Mouse (Mus musculus) kidney, embryonic 14.5 days (tissue): ENCODE data around the gene Spaca6. TPM values are rescaled to one million over a fixed set of nuclear protein-coding genes. Genes with fewer than 3 reads are reported as not detected.

Source experiments
- ATAC-seq: fragments of 200-750 bp; cut with Nextera tagmentation; 2 replicates; pipeline ENCODE4 v1.8.0; 2017; ENCODE audit warnings: moderate number of reproducible peaks, mild to moderate bottlenecking, moderate TSS enrichment, moderate library complexity; ENCODE audit not compliant: low FRiP score, low TSS enrichment
- H3K27ac ChIP-seq: fragments of 300-500 bp; sonication (generic); 2 replicates; pipeline ENCODE4 v1.5.1; 2014; ENCODE audit warnings: low read depth, mild to moderate bottlenecking, low read length, moderate library complexity, mixed read lengths
- H3K27me3 ChIP-seq: fragments of 300-500 bp; sonication (generic); 2 replicates; pipeline ENCODE4 v1.6.1; 2014; ENCODE audit warnings: mild to moderate bottlenecking, low read length; ENCODE audit not compliant: control insufficient read depth, insufficient read depth
- H3K36me3 ChIP-seq: fragments of 300-500 bp; sonication (generic); 2 replicates; pipeline ENCODE4 v1.6.1; 2014; ENCODE audit warnings: low read length, mixed read lengths; ENCODE audit not compliant: control insufficient read depth, insufficient read depth
- H3K4me1 ChIP-seq: fragments of 300-500 bp; sonication (generic); 2 replicates; pipeline ENCODE4 v1.6.1; 2014; ENCODE audit warnings: low read length, mixed read lengths; ENCODE audit not compliant: control insufficient read depth, insufficient read depth
- H3K4me2 ChIP-seq: fragments of 300-500 bp; sonication (generic); replicated peaks from 2 replicates; pipeline ENCODE4 v1.6.1; 2014; ENCODE audit warnings: low read depth, mild to moderate bottlenecking, low read length
- H3K4me3 ChIP-seq: fragments of 300-500 bp; sonication (generic); 2 replicates; pipeline ENCODE4 v1.5.1; 2014; ENCODE audit warnings: mild to moderate bottlenecking, low read length
- H3K9ac ChIP-seq: fragments of 300-500 bp; sonication (generic); 2 replicates; pipeline ENCODE4 v1.6.1; 2014; ENCODE audit warnings: low read depth, mild to moderate bottlenecking, low read length, moderate library complexity
- H3K9me3 ChIP-seq: fragments of 300-500 bp; sonication (generic); 2 replicates; pipeline ENCODE4 v1.6.1; 2016; ENCODE audit warnings: low read length; ENCODE audit not compliant: control insufficient read depth
- WGBS: fragments of 180-500 bp; shearing (Covaris S2); extraction: QIAGEN DNeasy Blood & Tissue Kit; methylation state at CpG from one replicate; pipeline ENCODE4 v1.1.7; 2014; 5-methylcytosine and 5-hydroxymethylcytosine counted together
- polyA plus RNA-seq: library from polyadenylated mRNA; unstranded; fragments of >200 nt; fragmentation: Nextera tagmentation; extraction: Ambion mirVana; gene quantifications from 2 replicates; pipeline ENCODE4 v1.2.1, GENCODE M21; 2014

The Spaca6 gene
- polyA plus RNA-seq, result 22.9 and 32.8 TPM in 2 replicates

DNA sequence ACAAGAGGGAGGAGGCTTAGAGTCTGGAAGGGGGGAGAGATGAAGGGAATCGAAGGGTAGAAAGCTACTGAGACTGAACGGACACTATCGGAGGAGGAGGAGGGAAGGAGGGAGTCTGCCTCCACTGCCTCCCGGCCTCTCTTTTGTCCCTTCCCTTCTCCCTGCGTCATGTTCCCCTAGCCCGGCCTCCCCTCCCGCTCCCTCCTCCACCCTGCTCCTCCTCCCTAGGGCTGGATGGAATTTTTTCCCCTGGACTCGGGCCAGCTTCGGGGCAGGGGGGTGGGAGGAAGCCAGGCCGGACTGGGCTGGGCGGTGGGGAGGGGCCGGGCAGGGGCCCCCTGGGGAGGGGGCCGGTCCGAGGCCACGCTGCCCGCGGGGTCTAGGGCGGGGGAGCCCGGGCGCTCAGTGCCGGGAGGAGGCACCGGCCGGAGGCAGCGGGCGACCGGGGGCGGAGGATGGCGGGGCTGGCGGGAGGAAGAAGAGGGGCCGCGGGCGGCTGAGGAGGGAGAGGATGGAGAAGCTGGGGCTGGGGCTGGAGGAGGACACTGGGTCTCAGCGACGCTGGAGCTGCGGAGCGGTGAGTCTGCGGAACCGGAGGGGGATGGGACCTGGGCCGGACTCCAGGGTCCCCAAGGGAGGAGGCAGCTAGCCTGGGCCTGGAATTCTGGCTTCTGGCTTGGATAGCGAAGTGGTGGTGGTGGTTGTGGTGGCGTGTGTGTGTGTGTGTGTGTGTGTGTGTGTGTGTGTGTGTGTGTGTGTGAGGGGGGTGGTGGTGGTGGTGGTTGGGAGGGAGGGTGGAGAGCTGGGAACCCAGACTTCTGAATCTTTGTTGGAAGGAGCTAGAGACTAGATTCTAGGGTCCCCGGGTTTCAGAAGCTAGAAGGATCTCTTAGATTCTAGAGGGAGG lies at the start of gene Spaca6:
TSS of gene Spaca6 (plus strand) at position 408 of the 907 bp plus-strand sequence.
- H3K27ac ChIP-seq, result peak within 1 kb of the TSS; percentile 99
- peaks cover 13% of the 10 kb centered on the region for H3K36me3 ChIP-seq
- H3K9ac ChIP-seq, result peak within 1 kb of the TSS; percentile 74
- H3K27me3 ChIP-seq, result no peaks in the 10 kb centered on the region
- H3K4me3 ChIP-seq, result peak within 1 kb of the TSS; percentile 80
- WGBS, result under 1% methylated on average over 37 of the region's 42 CpGs
- H3K9me3 ChIP-seq, result no peaks in the 10 kb centered on the region
- H3K4me2 ChIP-seq, result peak within 1 kb of the TSS; percentile 63
- ATAC-seq, result peak; percentile 82
- H3K4me1 ChIP-seq, result peaks cover 31% of the 10 kb centered on the region

DNA sequence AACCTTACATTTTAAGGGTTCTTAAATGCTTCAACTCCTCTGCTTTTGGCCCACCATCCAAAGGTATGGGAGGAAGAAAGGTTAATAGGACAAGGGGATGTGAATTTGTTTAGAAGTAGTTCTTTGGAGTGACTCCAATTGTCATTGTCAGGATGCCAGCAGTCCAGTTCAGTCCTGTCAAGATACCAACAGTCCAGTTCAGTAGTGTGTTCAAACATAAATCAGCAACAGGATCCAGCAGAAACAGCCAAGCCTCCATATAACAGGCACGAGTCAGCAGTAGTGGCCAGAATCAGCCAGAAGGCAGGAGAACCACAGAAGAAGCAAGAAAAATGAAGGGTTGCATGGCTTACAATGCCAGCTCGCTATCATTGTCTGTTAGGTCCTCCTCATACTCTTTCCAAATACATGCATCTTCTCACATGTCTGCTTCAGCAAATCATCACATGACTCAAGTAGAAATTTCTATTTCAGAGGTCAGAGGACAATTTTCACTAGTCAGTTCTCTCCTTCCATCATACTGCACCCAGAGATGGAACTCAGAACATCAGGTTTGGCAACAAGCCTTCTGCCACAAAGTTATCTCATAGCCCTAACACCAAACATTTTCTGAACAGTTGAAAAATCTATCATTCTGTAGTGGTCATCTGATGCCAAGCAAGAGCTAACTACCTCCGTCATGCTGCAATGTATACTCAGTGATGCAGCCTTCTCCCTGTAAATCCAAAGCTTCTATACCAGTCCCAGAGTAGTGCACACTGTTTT lies 35.9 kb upstream of the Spaca6 start:
- H3K36me3 ChIP-seq, result no peaks in the 10 kb centered on the region
- H3K9ac ChIP-seq, result no peak overlapping the region
- no peak overlapping the region for H3K4me2 ChIP-seq
- no peaks in the 10 kb centered on the region for H3K9me3 ChIP-seq
- no peaks in the 10 kb centered on the region for H3K27me3 ChIP-seq
- peaks cover 8% of the 10 kb centered on the region; the same call in 1 of the 2 replicates for H3K4me1 ChIP-seq
- WGBS, result 54% methylated on average over 3 of the region's 3 CpGs
- no peak for ATAC-seq
- no peak overlapping the region for H3K27ac ChIP-seq
- H3K4me3 ChIP-seq, result no peak overlapping the region

DNA sequence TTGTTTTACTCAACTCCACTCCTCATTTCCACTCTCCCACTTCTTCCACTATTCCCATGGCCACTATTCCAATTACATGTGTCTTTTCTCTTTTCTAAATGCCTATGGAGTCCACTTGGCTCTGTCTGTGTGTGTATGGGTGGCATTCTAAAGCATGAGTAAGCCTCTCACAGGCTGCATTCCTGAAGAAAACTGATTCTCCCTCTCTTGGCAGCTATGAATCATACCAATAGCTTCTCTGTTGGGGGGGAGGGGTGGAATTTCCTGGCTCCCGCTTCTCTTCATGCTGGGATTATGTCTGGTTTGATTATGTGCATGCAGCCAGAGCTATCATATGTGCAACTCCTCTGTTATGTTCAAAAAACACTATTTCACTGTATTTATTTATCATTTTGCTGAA lies 34.4 kb upstream of the Spaca6 start:
- WGBS, result 28% methylated on average over 1 of the region's 1 CpGs
- peak; percentile 52; the same call in 1 of the 2 replicates for ATAC-seq
- Histone ChIP-seq H3K27ac (no peak overlapping the region), H3K36me3 (no peaks in the 10 kb centered on the region), H3K9ac (no peak overlapping the region), H3K4me3 (no peak overlapping the region), H3K4me2 (no peak overlapping the region), H3K9me3 (no peaks in the 10 kb centered on the region), H3K4me1 (peaks cover 8% of the 10 kb centered on the region; the same call in 1 of the 2 replicates), H3K27me3 (no peaks in the 10 kb centered on the region)

DNA sequence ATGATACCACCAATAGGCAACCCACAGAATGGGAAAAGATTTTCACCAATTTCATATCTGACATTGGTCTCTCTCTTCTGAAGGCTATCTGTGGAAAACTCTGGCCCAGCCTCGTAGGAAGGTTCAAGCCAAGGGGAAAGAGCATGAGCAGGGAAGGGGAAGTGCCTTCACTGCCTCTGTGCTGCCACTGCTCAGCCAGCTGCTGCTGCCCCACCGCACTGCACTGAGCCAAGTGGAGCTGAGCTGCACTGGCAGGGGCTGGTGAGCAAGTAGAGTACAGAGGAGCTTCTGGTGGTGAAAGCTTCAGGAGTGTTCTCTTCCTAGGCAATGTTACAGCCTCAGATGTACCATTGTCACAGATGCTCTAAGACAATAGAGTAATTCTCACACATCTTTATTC lies 31.4 kb upstream of the Spaca6 start:
- no peak overlapping the region for H3K9ac ChIP-seq
- no peak for ATAC-seq
- H3K4me3 ChIP-seq, result no peak overlapping the region
- peaks cover 8% of the 10 kb centered on the region; the same call in 1 of the 2 replicates for H3K4me1 ChIP-seq
- H3K27ac ChIP-seq, result no peak overlapping the region
- no peaks in the 10 kb centered on the region for H3K9me3 ChIP-seq
- H3K36me3 ChIP-seq, result no peaks in the 10 kb centered on the region
- no peak overlapping the region for H3K4me2 ChIP-seq
- 45% methylated on average over 2 of the region's 2 CpGs for WGBS
- no peaks in the 10 kb centered on the region for H3K27me3 ChIP-seq

DNA sequence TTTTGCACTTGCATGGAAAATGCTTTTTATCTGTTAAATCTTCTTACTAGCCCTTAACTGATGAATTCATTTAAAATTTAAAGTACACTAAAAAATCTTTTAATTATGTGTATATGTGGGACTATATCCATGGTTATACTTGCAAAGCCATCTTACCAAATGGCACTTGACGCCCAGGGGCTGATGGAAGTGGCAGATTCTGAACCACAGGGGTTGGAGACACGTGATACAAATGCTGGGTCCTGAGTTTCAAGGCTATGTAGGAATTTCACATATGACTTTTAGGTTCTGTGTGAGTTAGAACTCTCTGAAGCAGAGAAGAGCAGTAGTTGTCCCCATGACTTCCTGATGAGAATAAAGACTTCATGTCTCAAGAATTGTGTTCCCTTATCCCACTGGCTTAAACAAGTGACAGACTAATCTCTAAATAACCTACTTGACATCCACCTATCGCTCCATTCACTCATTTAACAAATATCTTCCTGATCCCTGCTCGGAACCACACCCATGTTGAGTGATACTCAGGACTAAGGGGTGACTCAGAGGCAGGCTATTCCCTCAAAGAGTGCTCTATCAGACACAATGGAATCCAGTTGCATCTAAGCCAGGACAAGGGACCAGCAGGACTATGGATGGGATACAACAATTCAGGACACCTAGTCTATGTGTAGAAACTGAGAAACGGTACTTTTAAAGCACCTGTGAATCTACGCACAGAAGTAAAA lies 3.2 kb upstream of the Spaca6 start:
- Histone ChIP-seq H3K4me1 (peaks cover 5% of the 10 kb centered on the region; the same call in 1 of the 2 replicates), H3K9ac (no peak overlapping the region), H3K4me3 (no peak overlapping the region), H3K4me2 (no peak overlapping the region), H3K36me3 (no peaks in the 10 kb centered on the region), H3K27ac (no peak overlapping the region), H3K27me3 (no peaks in the 10 kb centered on the region), H3K9me3 (no peaks in the 10 kb centered on the region)
- WGBS, result 82% methylated on average over 6 of the region's 6 CpGs
- no peak for ATAC-seq

DNA sequence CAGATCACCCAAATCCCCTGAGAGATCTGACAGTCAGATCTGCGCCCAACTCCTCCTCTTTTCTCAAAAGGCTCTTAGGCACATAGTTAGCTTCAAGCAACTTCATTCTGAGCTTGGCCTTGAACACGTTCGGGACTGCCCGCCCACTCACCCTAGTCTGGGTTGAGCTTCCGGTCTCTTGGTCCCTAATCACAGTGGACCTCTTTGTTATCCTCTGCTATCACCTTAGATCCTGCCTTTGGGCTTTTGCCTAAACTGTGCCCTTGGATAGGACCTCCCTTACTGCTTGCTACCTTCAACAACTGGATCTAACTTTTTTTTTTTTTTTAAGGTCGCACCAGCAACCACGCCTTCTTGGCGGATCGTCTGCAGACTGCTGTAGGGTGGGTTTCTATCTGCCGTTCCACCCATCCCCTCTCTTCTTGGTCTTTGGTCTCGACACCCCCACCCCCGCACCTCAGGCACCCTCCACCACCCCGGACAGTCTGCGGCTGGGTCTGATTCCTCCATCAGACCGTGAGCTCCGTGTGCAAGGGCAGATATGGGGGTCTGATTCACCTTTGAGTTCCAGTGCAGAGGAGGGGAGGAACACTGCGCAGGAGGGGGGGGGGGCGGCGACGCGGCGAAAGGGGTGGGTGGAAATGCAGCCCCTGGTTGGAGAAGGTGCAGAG lies 902 bp upstream of the Spaca6 start:
- Histone ChIP-seq H3K4me3 (peak overlapping the region; percentile 80), H3K9me3 (no peaks in the 10 kb centered on the region), H3K27ac (peak overlapping the region; percentile 99), H3K4me1 (peaks cover 21% of the 10 kb centered on the region), H3K36me3 (peaks cover 4% of the 10 kb centered on the region; the same call in 1 of the 2 replicates), H3K9ac (peak overlapping the region; percentile 74), H3K4me2 (peak overlapping the region; percentile 61), H3K27me3 (no peaks in the 10 kb centered on the region)
- ATAC-seq, result peak; percentile 12
- WGBS, result 2% methylated on average over 21 of the region's 22 CpGs

DNA sequence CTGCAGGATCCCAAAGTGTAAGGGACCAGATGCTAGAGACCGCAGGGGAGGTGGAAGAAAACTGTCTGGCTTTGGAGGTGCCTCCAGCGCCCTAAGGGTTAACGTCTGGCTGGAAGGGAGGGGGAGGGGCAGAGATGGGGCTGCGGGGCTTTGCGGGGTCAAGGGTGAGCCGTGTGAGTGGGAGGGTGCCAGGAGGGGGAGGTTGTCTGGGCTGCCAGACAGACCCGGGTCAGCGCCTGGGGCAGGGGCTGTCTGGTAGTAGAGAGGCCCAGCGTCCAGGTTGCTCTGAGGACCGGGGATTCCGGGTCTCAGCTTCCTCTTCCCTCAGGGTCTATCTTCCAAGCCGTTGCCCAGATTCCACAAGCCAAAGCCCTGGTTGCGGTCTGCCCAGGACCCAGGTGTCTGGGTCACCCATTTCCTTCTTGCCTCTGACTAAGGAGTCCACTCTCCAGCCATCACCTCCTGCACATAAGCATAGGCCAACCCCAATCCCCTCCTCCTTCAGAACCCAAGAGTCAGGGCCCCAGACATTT lies 766 bp downstream of the Spaca6 start:
- Histone ChIP-seq H3K4me3 (peak overlapping the region; percentile 80), H3K9ac (peak overlapping the region; percentile 74), H3K9me3 (no peaks in the 10 kb centered on the region), H3K27me3 (no peaks in the 10 kb centered on the region), H3K36me3 (peaks cover 16% of the 10 kb centered on the region), H3K4me2 (peak overlapping the region; percentile 63), H3K4me1 (peaks cover 33% of the 10 kb centered on the region), H3K27ac (peak overlapping the region; percentile 99)
- ATAC-seq, result peak; percentile 61
- WGBS, result under 1% methylated on average over 13 of the region's 13 CpGs
